Mouse (Mus musculus): ENCODE results near the gene Gm3542. TPM values are rescaled to one million over a fixed set of nuclear protein-coding genes. Genes with fewer than 3 reads are reported as not detected.

The Gm3542 gene
- not detected in 2 replicates for polyA plus RNA-seq (2012; rRNA removed; ENCODE audit: low replicate concordance)

GRCm38 (mm10) chr14:5334828-5335227, at the start of gene Gm3542:
Gene Gm3542, minus strand, starts transcription at chr14:5334928.

Other genes starting within 250 kb of the Gm3542 start
- gene Gm8279, start 203.4 kb downstream of the Gm3542 start, polyA plus RNA-seq (2012; rRNA removed; ENCODE audit: low replicate concordance), result not detected in 2 replicates
- not detected in 2 replicates for gene Gm3317, start 170.4 kb downstream of the Gm3542 start, polyA plus RNA-seq (2012; rRNA removed; ENCODE audit: low replicate concordance)
- gene Gm8271, start 149.1 kb downstream of the Gm3542 start, polyA plus RNA-seq (2012; rRNA removed; ENCODE audit: low replicate concordance), result not detected in 2 replicates
- not detected in 2 replicates for gene Gm3526, start 74.3 kb downstream of the Gm3542 start, polyA plus RNA-seq (2012; rRNA removed; ENCODE audit: low replicate concordance)
- gene Gm3500, start 54.1 kb upstream of the Gm3542 start, polyA plus RNA-seq (2012; rRNA removed; ENCODE audit: low replicate concordance), result 0.09 and 0.28 TPM in 2 replicates
- gene Gm3194, start 120.5 kb upstream of the Gm3542 start, polyA plus RNA-seq (2012; rRNA removed; ENCODE audit: low replicate concordance), result 0.17 and 0.92 TPM in 2 replicates
- gene Gm8246, start 142.9 kb upstream of the Gm3542 start, polyA plus RNA-seq (2012; rRNA removed; ENCODE audit: low replicate concordance), result not detected in 2 replicates
- not detected in 2 replicates for gene Gm3187, start 149.3 kb upstream of the Gm3542 start, polyA plus RNA-seq (2012; rRNA removed; ENCODE audit: low replicate concordance)
- gene Gm3488, start 166.7 kb upstream of the Gm3542 start, polyA plus RNA-seq (2012; rRNA removed; ENCODE audit: low replicate concordance), result 0.14 and 0.47 TPM in 2 replicates
- not detected in 2 replicates for gene Gm3532, start 203.6 kb upstream of the Gm3542 start, polyA plus RNA-seq (2012; rRNA removed; ENCODE audit: low replicate concordance)